Mouse (Mus musculus) C2C12 (cell line): ENCODE results near the gene Pld5. TPM values are rescaled to one million over a fixed set of nuclear protein-coding genes. Genes with fewer than 3 reads are reported as not detected.

Experiments
- H3K27me3 ChIP-seq: one replicate; pipeline ENCODE4 v1.6.1; 2011; ENCODE audit not compliant: control insufficient read depth, insufficient read depth, insufficient read length
- H3K36me3 ChIP-seq: one replicate; pipeline ENCODE4 v1.6.1; 2011; ENCODE audit not compliant: control insufficient read depth, insufficient read depth
- H3K4me3 ChIP-seq: one replicate; pipeline ENCODE4 v1.5.1; 2011; ENCODE audit warnings: mild to moderate bottlenecking, control low read depth; ENCODE audit not compliant: poor library complexity, insufficient read depth, severe bottlenecking
- H3K79me2 ChIP-seq: one replicate; pipeline ENCODE4 v1.6.1; 2011; ENCODE audit not compliant: control insufficient read depth, insufficient read depth
- H3K79me3 ChIP-seq: one replicate; pipeline ENCODE4 v1.6.1; 2011; ENCODE audit warnings: low read depth, control low read depth
- H3ac ChIP-seq: one replicate; pipeline ENCODE3; 2011; ENCODE audit warnings: low read depth; ENCODE audit not compliant: control insufficient read depth, insufficient read length
- CEBPB ChIP-seq: IDR thresholded peaks from one replicate; pipeline ENCODE4 v1.6.1; 2011; ENCODE audit warnings: low read depth, mild to moderate bottlenecking, control low read depth, moderate library complexity
- CTCF ChIP-seq: IDR thresholded peaks from one replicate; pipeline ENCODE4 v1.5.1; 2011; ENCODE audit not compliant: control insufficient read depth, insufficient read depth, insufficient read length
- FOSL1 ChIP-seq: IDR thresholded peaks from one replicate; pipeline ENCODE4 v1.8.0; 2011; ENCODE audit warnings: mild to moderate bottlenecking, low read length; ENCODE audit not compliant: poor library complexity, insufficient read depth, severe bottlenecking
- MAX ChIP-seq: IDR thresholded peaks from one replicate; pipeline ENCODE4 v1.6.1; 2011; ENCODE audit warnings: mild to moderate bottlenecking, control low read depth
- MYOD1 ChIP-seq: IDR thresholded peaks from one replicate; pipeline ENCODE4 v1.6.1; 2011; ENCODE audit warnings: low read depth; ENCODE audit not compliant: control insufficient read depth, insufficient read length
- MYOG ChIP-seq: IDR thresholded peaks from one replicate; pipeline ENCODE4 v1.6.1; 2011; ENCODE audit not compliant: control insufficient read depth, insufficient read length; ENCODE audit errors: extremely low read depth
- USF1 ChIP-seq: IDR thresholded peaks from one replicate; pipeline ENCODE4 v1.6.1; 2011; ENCODE audit warnings: low read depth, mild to moderate bottlenecking, control low read depth, moderate library complexity
- polyA plus RNA-seq: library from polyadenylated mRNA; unstranded; fragments of >200 nt; fragmentation: generic; extraction: Trizol; gene quantifications from one replicate; pipeline ENCODE4 v1.2.1, GENCODE M21; 2012; ENCODE audit warnings: missing spikeins

Gene Pld5
- polyA plus RNA-seq, 1 experiment, result not detected

DNA sequence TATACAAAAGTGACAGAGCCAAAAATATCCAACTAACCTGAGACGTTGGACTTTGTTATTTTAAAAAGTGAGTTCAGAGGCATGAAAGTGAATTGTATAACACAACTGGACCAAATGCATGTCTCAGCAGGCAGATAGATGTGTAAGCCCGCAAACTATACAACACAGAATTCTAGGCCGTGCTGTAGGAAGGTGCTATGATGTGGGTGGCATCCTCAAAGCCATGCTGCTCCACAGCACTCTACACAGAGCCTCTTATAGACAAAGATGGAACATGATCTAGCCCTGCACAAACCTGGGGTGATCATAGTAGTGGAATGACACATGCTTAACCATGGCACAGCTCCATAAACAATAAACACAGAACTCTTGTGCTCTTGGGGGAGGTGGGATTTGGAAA, 185.7 kb downstream of the Pld5 start:
- H3K4me3 ChIP-seq, result no peak overlapping the region
- no peaks in the 10 kb centered on the region for H3K79me2 ChIP-seq
- no peaks in the 10 kb centered on the region for H3K27me3 ChIP-seq
- no peaks in the 10 kb centered on the region for H3K79me3 ChIP-seq
- no peak overlapping the region for H3ac ChIP-seq
- no peak for TF ChIP-seq USF1
- no peak for TF ChIP-seq CEBPB
- no peak for TF ChIP-seq MYOG
- TF ChIP-seq MYOD1, result no peak
- TF ChIP-seq CTCF, result no peak
- H3K36me3 ChIP-seq, result no peaks in the 10 kb centered on the region

DNA sequence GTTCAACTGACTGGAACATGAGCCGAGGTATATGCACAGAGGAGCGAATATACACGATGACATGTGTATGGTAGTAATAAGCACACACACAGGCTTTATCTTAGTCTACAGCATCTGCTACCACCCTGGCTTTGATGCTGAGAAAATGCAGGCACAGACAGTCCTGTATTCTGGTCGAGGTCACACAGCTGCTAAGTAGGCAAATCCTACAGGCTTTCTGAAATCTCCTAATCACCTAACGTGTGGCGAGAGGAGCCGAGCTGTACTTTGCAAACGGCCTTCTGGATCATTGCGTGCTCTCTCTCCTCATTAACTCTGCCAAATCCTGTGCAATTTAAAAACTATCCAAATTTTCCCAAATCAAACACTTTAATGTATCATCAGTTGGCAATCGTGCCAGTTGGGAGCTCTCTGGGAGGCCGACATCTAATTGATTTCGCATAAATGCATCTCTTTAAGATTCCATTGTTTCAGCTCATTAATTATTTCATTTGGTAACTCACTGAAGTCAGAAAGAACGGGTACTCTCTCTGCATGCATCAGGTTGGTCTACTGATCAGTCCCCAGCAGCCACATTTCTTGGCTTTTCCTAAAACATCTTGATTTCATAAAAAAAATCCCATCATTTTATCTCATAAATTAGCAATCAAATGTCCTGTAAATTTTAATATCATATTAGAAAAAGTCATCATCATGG, 189.0 kb downstream of the Pld5 start:
- TF ChIP-seq FOSL1, result no peak
- TF ChIP-seq MYOG, result no peak
- TF ChIP-seq USF1, result no peak
- TF ChIP-seq CEBPB, result no peak
- TF ChIP-seq CTCF, result no peak
- TF ChIP-seq MYOD1, result no peak
- no peak for TF ChIP-seq MAX
- Histone ChIP-seq H3K4me3 (no peak overlapping the region), H3K27me3 (no peaks in the 10 kb centered on the region), H3ac (no peak overlapping the region), H3K79me3 (no peaks in the 10 kb centered on the region), H3K79me2 (no peaks in the 10 kb centered on the region), H3K36me3 (no peaks in the 10 kb centered on the region)

DNA sequence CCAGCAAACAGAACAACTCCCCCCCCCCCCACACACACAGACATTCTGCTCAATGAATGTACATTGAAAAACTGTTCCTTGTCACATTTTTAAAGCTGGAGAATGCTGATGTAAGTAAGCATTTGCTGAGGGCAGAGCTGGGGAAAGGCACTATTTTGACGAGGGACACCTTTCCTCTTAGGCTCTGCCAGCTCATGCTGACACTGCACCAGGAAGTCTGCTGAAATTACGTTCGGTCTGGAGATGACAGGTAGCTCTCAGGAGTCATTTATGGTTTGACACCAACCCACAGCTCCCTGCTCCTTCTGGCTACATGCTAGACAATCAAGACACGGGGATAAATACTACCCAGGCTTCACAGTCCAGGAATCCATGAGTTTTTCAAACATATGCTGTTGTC, 192.8 kb downstream of the Pld5 start:
- no peaks in the 10 kb centered on the region for H3K27me3 ChIP-seq
- no peak overlapping the region for H3K4me3 ChIP-seq
- no peaks in the 10 kb centered on the region for H3K79me3 ChIP-seq
- no peaks in the 10 kb centered on the region for H3K79me2 ChIP-seq
- H3ac ChIP-seq, result no peak overlapping the region
- H3K36me3 ChIP-seq, result no peaks in the 10 kb centered on the region
- TF ChIP-seq CEBPB, result no peak
- no peak for TF ChIP-seq USF1
- no peak for TF ChIP-seq MAX
- TF ChIP-seq CTCF, result no peak
- no peak for TF ChIP-seq FOSL1
- TF ChIP-seq MYOG, result no peak
- TF ChIP-seq MYOD1, result no peak

DNA sequence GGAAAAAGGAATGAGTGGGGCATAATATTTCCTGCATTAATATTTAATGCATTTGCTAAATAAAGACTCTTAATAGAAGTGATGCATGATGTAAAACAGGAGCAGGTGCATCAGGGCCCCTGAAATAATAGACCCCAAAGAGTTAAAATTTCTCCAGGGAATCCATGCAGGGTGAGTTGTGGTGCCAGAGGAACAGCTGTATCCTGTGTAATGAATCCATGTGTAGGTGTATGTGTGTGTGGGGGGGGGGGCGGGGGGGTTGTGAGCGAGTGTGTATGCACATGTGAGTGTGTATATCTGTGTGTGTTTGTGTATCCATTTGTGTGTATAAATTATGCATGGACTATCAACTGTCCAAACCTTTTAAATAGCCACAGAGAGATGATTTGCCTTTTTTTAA, 194.1 kb downstream of the Pld5 start:
- no peak for TF ChIP-seq MYOD1
- TF ChIP-seq CTCF, result no peak
- TF ChIP-seq MYOG, result no peak
- TF ChIP-seq MAX, result no peak
- no peak for TF ChIP-seq USF1
- TF ChIP-seq FOSL1, result no peak
- no peak for TF ChIP-seq CEBPB
- Histone ChIP-seq H3K27me3 (no peaks in the 10 kb centered on the region), H3K79me3 (no peaks in the 10 kb centered on the region), H3K4me3 (no peak overlapping the region), H3ac (no peak overlapping the region), H3K36me3 (no peaks in the 10 kb centered on the region), H3K79me2 (no peaks in the 10 kb centered on the region)

DNA sequence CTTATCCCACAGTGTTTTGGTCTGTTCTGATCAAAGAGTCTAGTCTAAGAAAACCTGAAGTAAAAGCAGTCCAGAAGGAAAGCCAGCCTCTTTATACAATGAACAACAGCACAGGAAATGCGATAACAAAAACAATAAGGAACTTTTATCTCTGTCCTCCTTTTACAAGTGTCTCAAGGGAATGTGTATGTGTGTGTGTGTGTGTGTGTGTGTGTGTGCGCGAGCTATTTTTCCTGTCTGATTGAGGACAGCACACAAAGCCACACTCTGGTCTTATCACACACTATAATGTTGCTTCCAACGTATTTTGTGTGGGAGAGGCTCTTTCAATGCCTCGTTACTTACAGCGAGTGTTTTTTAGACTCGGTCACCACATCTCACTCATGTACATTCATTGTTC, 196.7 kb downstream of the Pld5 start:
- TF ChIP-seq MAX, result no peak
- TF ChIP-seq MYOD1, result no peak
- no peak for TF ChIP-seq CTCF
- TF ChIP-seq MYOG, result no peak
- TF ChIP-seq CEBPB, result no peak
- no peak for TF ChIP-seq FOSL1
- TF ChIP-seq USF1, result no peak
- Histone ChIP-seq H3K79me2 (no peaks in the 10 kb centered on the region), H3K79me3 (no peaks in the 10 kb centered on the region), H3K27me3 (no peaks in the 10 kb centered on the region), H3K36me3 (no peaks in the 10 kb centered on the region), H3K4me3 (no peak overlapping the region), H3ac (no peak overlapping the region)

DNA sequence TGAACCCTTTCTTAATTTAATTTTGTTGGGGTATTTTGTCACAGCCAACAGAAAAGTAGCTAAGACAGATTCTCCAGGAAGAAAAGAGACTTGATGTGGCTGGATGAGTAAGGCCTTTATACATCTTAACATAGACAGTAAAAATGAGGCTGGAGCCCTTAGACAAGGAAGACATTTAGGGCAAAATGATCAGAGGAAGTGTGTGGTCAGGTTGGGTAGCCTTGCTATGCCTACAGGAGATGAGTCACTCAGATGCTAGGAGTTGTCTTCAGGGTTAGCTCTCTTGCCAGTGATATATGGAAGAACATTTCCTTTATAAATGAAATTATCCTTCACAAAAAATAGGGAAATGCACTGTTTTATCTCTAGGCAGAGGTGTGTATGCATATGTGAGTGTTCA, 198.3 kb downstream of the Pld5 start:
- TF ChIP-seq MYOG (no peak), FOSL1 (no peak), MYOD1 (no peak), USF1 (no peak), CEBPB (no peak), MAX (no peak), CTCF (no peak)
- no peaks in the 10 kb centered on the region for H3K79me2 ChIP-seq
- H3K27me3 ChIP-seq, result no peaks in the 10 kb centered on the region
- H3K79me3 ChIP-seq, result no peaks in the 10 kb centered on the region
- no peaks in the 10 kb centered on the region for H3K36me3 ChIP-seq
- H3ac ChIP-seq, result no peak overlapping the region
- H3K4me3 ChIP-seq, result no peak overlapping the region
